8 mouse cellular contexts compared by ENCODE assay signal in genomic region chr5:24076986-24077718, GRCm38 (mm10). TPM values are rescaled to one million over a fixed set of nuclear protein-coding genes. Genes with fewer than 3 reads are reported as not detected.
DNase-seq lines count a peak whose midpoint lies in the region; ATAC-seq and TF ChIP-seq lines count a peak whose summit lies in the region.

No protein-coding gene starts in this region.

- peaks cover 6 to 18% of the 10 kb centered on the region in 2 experiments for H3K27me3 ChIP-seq in MEL (ENCODE audit: control insufficient read depth in 1 of 2, insufficient read depth in 2 of 2, low read length in 2 of 2)
- H3K27me3 ChIP-seq in forebrain, embryonic 16.5 days (replicated peaks; ENCODE audit: control insufficient read depth, insufficient read depth, low read length): no peaks in the 10 kb centered on the region
- H3K27me3 ChIP-seq in lung, embryonic 15.5 days: no peaks in the 10 kb centered on the region

- under 1% methylated on average over 15 of the region's 15 CpGs for WGBS in forebrain, embryonic 16.5 days
- under 1% methylated on average over 15 of the region's 15 CpGs for WGBS in lung, embryonic 15.5 days

- peak; percentile 93 for ATAC-seq in forebrain, embryonic 16.5 days
- peak; percentile 74; the same call in 1 of the 2 replicates for ATAC-seq in lung, embryonic 15.5 days (ENCODE audit: borderline replicate concordance, extremely low read depth, low FRiP score, low TSS enrichment)

- H3K4me3 ChIP-seq in MEL (ENCODE audit: control insufficient read depth in 1 of 2, insufficient read depth in 1 of 2, low read depth in 2 of 2, low read length in 2 of 2): peak overlapping the region in 1 of 2 experiments; percentile 37; a peak in 2 of 4 replicates
- H3K4me3 ChIP-seq in forebrain, embryonic 16.5 days (replicated peaks; ENCODE audit: low read length): peak overlapping the region; percentile 36
- H3K4me3 ChIP-seq in lung, embryonic 15.5 days: peak overlapping the region; percentile 31

- no peaks in the 10 kb centered on the region for H3K9me3 ChIP-seq in MEL (replicated peaks; ENCODE audit: insufficient read depth, low read length)
- H3K9me3 ChIP-seq in forebrain, embryonic 16.5 days (ENCODE audit: control insufficient read depth, low read length): no peaks in the 10 kb centered on the region
- no peaks in the 10 kb centered on the region for H3K9me3 ChIP-seq in lung, embryonic 15.5 days

- TF ChIP-seq CTCF in MEL (IDR thresholded peaks at IDR 0.05 in 2 of 3, conservative IDR thresholded peaks at IDR 0.05 in 1 of 3; ENCODE audit: control insufficient read depth in 1 of 3, insufficient read depth in 1 of 3, low read depth in 2 of 3, low read length in 3 of 3, poor library complexity in 1 of 3, severe bottlenecking in 1 of 3): peak; percentile 26 to 68 (median 51)

- H3K36me3 ChIP-seq in MEL (ENCODE audit: control insufficient read depth in 1 of 2, insufficient read depth in 2 of 2, low read length in 2 of 2): no peaks in the 10 kb centered on the region
- no peaks in the 10 kb centered on the region for H3K36me3 ChIP-seq in forebrain, embryonic 16.5 days (ENCODE audit: control insufficient read depth, insufficient read depth)
- no peaks in the 10 kb centered on the region for H3K36me3 ChIP-seq in lung, embryonic 15.5 days

- intact Hi-C loops in heart, postnatal 36 days (cut with DNase I): loop anchor here (1.0 to 2.0 kb wide), 3 partner anchors 48 to 227 kb away; no protein-coding TSS in a partner anchor

- peak overlapping the region; percentile 55 for H3K4me2 ChIP-seq in forebrain, embryonic 16.5 days (ENCODE audit: low read length)
- peak overlapping the region; percentile 51 for H3K4me2 ChIP-seq in lung, embryonic 15.5 days

- no peak overlapping the region for H3K9ac ChIP-seq in MEL (ENCODE audit: control insufficient read depth, low read depth, low read length, poor library complexity, severe bottlenecking)
- H3K9ac ChIP-seq in forebrain, embryonic 16.5 days (replicated peaks; ENCODE audit: low read depth, low read length): peak overlapping the region; percentile 50
- no peak overlapping the region for H3K9ac ChIP-seq in lung, embryonic 15.5 days

- H3K79me2 ChIP-seq in MEL (ENCODE audit: control insufficient read depth, insufficient read depth, low read length, poor library complexity): no peaks in the 10 kb centered on the region

- peak; percentile 65 for TF ChIP-seq RAD21 in MEL (IDR thresholded peaks at IDR 0.05; ENCODE audit: low read depth, low read length)

- no peak for TF ChIP-seq POLR2A in MEL (IDR thresholded peaks at IDR 0.05; ENCODE audit: control insufficient read depth in 1 of 2, insufficient read depth in 1 of 2, low read depth in 1 of 2, low read length in 2 of 2, poor library complexity in 1 of 2)

- TF ChIP-seq EP300 in MEL (IDR thresholded peaks at IDR 0.05; ENCODE audit: low read depth in 1 of 2, low read length in 2 of 2): no peak

- H3K4me1 ChIP-seq in MEL (ENCODE audit: control insufficient read depth in 1 of 2, insufficient read depth in 2 of 2, low read length in 2 of 2): no peaks in the 10 kb centered on the region
- peaks cover 16% of the 10 kb centered on the region for H3K4me1 ChIP-seq in forebrain, embryonic 16.5 days (replicated peaks; ENCODE audit: control insufficient read depth, insufficient read depth, low read length)
- H3K4me1 ChIP-seq in lung, embryonic 15.5 days: 0 out of 2 replicates have a peak, but pooled peaks cover 9% of the 10 kb centered on the region

- peak; percentile 45 for DNase-seq in MEL (ENCODE audit: low read depth, low spot score)
- peak; percentile 73 to 79 for DNase-seq in cerebellum, adult 18-20 months
- peak; percentile 71 to 76 for DNase-seq in heart, postnatal 36 days
- peak; percentile 56 to 75 for DNase-seq in layer of hippocampus, adult 8-10 months (ENCODE audit: low spot score in 2 of 2)
- peak; percentile 35 for DNase-seq in ovary, postnatal 10 days (ENCODE audit: low spot score)
- DNase-seq in thymus, postnatal 0 days (ENCODE audit: low spot score): peak; percentile 30

- H3K27ac ChIP-seq in MEL (ENCODE audit: control insufficient read depth, low read depth, low read length): no peak overlapping the region
- peak overlapping the region; percentile 80 for H3K27ac ChIP-seq in forebrain, embryonic 16.5 days (ENCODE audit: low read length)
- no peak overlapping the region for H3K27ac ChIP-seq in lung, embryonic 15.5 days

TF ChIP-seq in MEL, 35 proteins besides CTCF, POLR2A, EP300 and RAD21:
- TF ChIP-seq SMC3 (IDR thresholded peaks at IDR 0.05; ENCODE audit: low read depth, low read length): peak; percentile 69
- no peak for TF ChIP-seq MYC (IDR thresholded peaks at IDR 0.05; ENCODE audit: low read depth, low read length)
- TF ChIP-seq CHD1 (IDR thresholded peaks at IDR 0.05; ENCODE audit: low read depth, low read length): no peak
- no peak for TF ChIP-seq USF2 (IDR thresholded peaks at IDR 0.05; ENCODE audit: borderline replicate concordance in 1 of 2, insufficient read depth in 1 of 2, low read depth in 1 of 2, low read length in 2 of 2)
- TF ChIP-seq USF1 (IDR thresholded peaks at IDR 0.05; ENCODE audit: low read depth, low read length): no peak
- no peak for TF ChIP-seq POLR2AphosphoS5 (IDR thresholded peaks at IDR 0.05; ENCODE audit: borderline replicate concordance, low read depth, low read length)
- TF ChIP-seq E2F4 (IDR thresholded peaks at IDR 0.05; ENCODE audit: borderline replicate concordance, low read depth, low read length): no peak
- TF ChIP-seq RCOR1 (IDR thresholded peaks at IDR 0.05; ENCODE audit: low read depth, low read length): no peak
- no peak for TF ChIP-seq KAT2A (conservative IDR thresholded peaks at IDR 0.05; ENCODE audit: low read depth, low read length)
- TF ChIP-seq NELFE (IDR thresholded peaks at IDR 0.05; ENCODE audit: low read depth, low read length): no peak
- no peak for TF ChIP-seq SIN3A (IDR thresholded peaks at IDR 0.05; ENCODE audit: low read length)
- no peak for TF ChIP-seq ZKSCAN1 (IDR thresholded peaks at IDR 0.05; ENCODE audit: low read depth, low read length)
- peak; percentile 54 for TF ChIP-seq ZC3H11A (IDR thresholded peaks at IDR 0.05; ENCODE audit: low read depth, low read length)
- TF ChIP-seq MAFK (IDR thresholded peaks at IDR 0.05; ENCODE audit: borderline replicate concordance, low read depth, low read length): no peak
- TF ChIP-seq POLR2AphosphoS2 (IDR thresholded peaks at IDR 0.05; ENCODE audit: low read length): no peak
- TF ChIP-seq MXI1 (IDR thresholded peaks at IDR 0.05; ENCODE audit: low read depth, low read length): no peak
- no peak for TF ChIP-seq ZMIZ1 (IDR thresholded peaks at IDR 0.05; ENCODE audit: low read depth, low read length)

RNA-seq across cellular contexts. Expression of gene Klhl7, which starts 23.3 kb away (rescaled TPM):
- 19.3 and 19.7 TPM in 2 replicates for total RNA-seq in MEL (2012; rRNA removed)
- 10 to 100 TPM in 1 of 2 experiments, not detected in 1; 13.5 TPM for polyA plus RNA-seq in MEL (2012; ENCODE audit: insufficient read depth in 1 of 2, insufficient read length in 2 of 2, low read depth in 1 of 2, low replicate concordance in 2 of 2, missing spikeins in 1 of 2)
- 205 and 238 TPM in 2 replicates for polyA plus RNA-seq in forebrain, embryonic 16.5 days (2015; fragmentation: Nextera tagmentation; extraction: Ambion mirVana)
- total RNA-seq in heart, postnatal 36 days (2021): 10 to 100 TPM; 42.1 to 51.2 TPM
- total RNA-seq in layer of hippocampus, adult 8-10 months (2022): 10 to 100 TPM; 82.7 to 95.7 (median 93.3) TPM
- polyA plus RNA-seq in lung, embryonic 15.5 days (2015; fragmentation: Nextera tagmentation; extraction: Ambion mirVana): 46.6 and 47.8 TPM in 2 replicates
- polyA plus RNA-seq in thymus, postnatal 0 days (2015; fragmentation: Nextera tagmentation; extraction: Ambion mirVana): 19.2 and 19.7 TPM in 2 replicates

RNA-seq across cellular contexts. Expression of gene Fam126a, which starts 46.7 kb away (rescaled TPM):
- total RNA-seq in MEL (2012; rRNA removed): 30.0 and 30.4 TPM in 2 replicates
- polyA plus RNA-seq in MEL (2012; ENCODE audit: insufficient read depth in 1 of 2, insufficient read length in 2 of 2, low read depth in 1 of 2, low replicate concordance in 2 of 2, missing spikeins in 1 of 2): 10 to 100 TPM; 34.7 to 51.1 TPM
- 49.9 and 60.2 TPM in 2 replicates for polyA plus RNA-seq in forebrain, embryonic 16.5 days (2015; fragmentation: Nextera tagmentation; extraction: Ambion mirVana)
- 10 to 100 TPM; 31.7 to 58.7 TPM for total RNA-seq in heart, postnatal 36 days (2021)
- total RNA-seq in layer of hippocampus, adult 8-10 months (2022): 10 to 100 TPM; 24.2 to 28.1 (median 25.3) TPM
- polyA plus RNA-seq in lung, embryonic 15.5 days (2015; fragmentation: Nextera tagmentation; extraction: Ambion mirVana): 17.4 and 18.2 TPM in 2 replicates
- polyA plus RNA-seq in thymus, postnatal 0 days (2015; fragmentation: Nextera tagmentation; extraction: Ambion mirVana): 8.0 and 8.1 TPM in 2 replicates
